Mouse (Mus musculus) limb, embryonic 13.5 days (tissue): ENCODE measurements around the gene Cit. TPM values are rescaled to one million over a fixed set of nuclear protein-coding genes. Genes with fewer than 3 reads are reported as not detected.
A peak's percentile ranks its signal among the peaks of the same experiment; 100 is the strongest.

ENCODE experiments used
- ATAC-seq: fragments of 200-750 bp; cut with Nextera tagmentation; 2 replicates; pipeline ENCODE4 v1.8.0; 2017; ENCODE audit warnings: low read depth, moderate number of reproducible peaks, moderate TSS enrichment; ENCODE audit not compliant: low FRiP score
- H3K27ac ChIP-seq: fragments of 300-500 bp; sonication (generic); 2 replicates; pipeline ENCODE4 v1.5.1; 2015; ENCODE audit warnings: inconsistent platforms, mild to moderate bottlenecking, moderate library complexity
- H3K27me3 ChIP-seq: fragments of 300-500 bp; sonication (generic); 2 replicates; pipeline ENCODE4 v1.6.1; 2015; ENCODE audit warnings: mild to moderate bottlenecking, inconsistent platforms
- H3K36me3 ChIP-seq: fragments of 300-500 bp; sonication (generic); 2 replicates; pipeline ENCODE4 v1.6.1; 2015; ENCODE audit warnings: inconsistent platforms, mild to moderate bottlenecking, moderate library complexity
- H3K4me1 ChIP-seq: fragments of 300-500 bp; sonication (generic); 2 replicates; pipeline ENCODE4 v1.6.1; 2015; ENCODE audit warnings: inconsistent platforms
- H3K4me2 ChIP-seq: fragments of 300-500 bp; sonication (generic); replicated peaks from 2 replicates; pipeline ENCODE4 v1.6.1; 2015; ENCODE audit warnings: inconsistent platforms, mild to moderate bottlenecking, moderate library complexity
- H3K4me3 ChIP-seq: fragments of 300-500 bp; sonication (generic); 2 replicates; pipeline ENCODE4 v1.5.1; 2015; ENCODE audit warnings: moderate library complexity, mild to moderate bottlenecking, inconsistent platforms
- H3K9ac ChIP-seq: fragments of 300-500 bp; sonication (generic); 2 replicates; pipeline ENCODE4 v1.6.1; 2015; ENCODE audit warnings: mild to moderate bottlenecking, inconsistent platforms
- H3K9me3 ChIP-seq: fragments of 300-500 bp; sonication (generic); 2 replicates; pipeline ENCODE4 v1.6.1; 2016; ENCODE audit warnings: inconsistent platforms
- WGBS: fragments of 180-500 bp; shearing (Covaris S2); methylation state at CpG from one replicate; pipeline ENCODE4 v1.1.7; 2015; 5-methylcytosine and 5-hydroxymethylcytosine counted together
- polyA plus RNA-seq: library from polyadenylated mRNA; unstranded; fragments of >200 nt; fragmentation: Nextera tagmentation; extraction: Ambion mirVana; gene quantifications from 2 replicates; pipeline ENCODE4 v1.2.1, GENCODE M21; 2015

Gene Cit
- polyA plus RNA-seq, 1 experiment from 2014 or later: 28.6 TPM

DNA sequence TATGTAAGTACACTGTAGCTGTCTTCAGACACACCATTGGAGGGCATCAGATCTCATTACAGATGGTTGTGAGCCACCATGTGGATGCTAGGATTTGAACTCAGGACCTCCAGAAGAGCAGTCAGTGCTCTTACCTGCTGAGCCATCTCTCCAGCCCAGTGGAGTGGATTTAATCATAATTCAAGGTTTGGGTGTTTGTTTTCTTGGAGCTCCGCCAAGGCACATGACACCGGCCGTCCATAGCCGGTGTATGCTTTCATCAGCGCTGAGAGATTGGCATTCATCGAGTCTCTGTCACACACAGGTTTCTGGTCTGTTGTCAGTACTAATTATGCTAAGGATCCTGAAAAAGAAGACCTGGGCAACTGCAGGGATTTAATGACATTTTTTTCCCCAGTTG lies 7.0 kb upstream of the Cit start:
- H3K27me3 ChIP-seq: no peaks in the 10 kb centered on the region
- H3K9me3 ChIP-seq: no peaks in the 10 kb centered on the region
- H3K27ac ChIP-seq: no peak overlapping the region
- no peaks in the 10 kb centered on the region for H3K36me3 ChIP-seq
- WGBS: 77% methylated on average over 6 of the region's 6 CpGs
- H3K4me2 ChIP-seq: no peak overlapping the region
- no peak for ATAC-seq
- H3K4me3 ChIP-seq: no peak overlapping the region
- H3K9ac ChIP-seq: no peak overlapping the region
- H3K4me1 ChIP-seq: no peaks in the 10 kb centered on the region

- ATAC-seq: no peak
- Histone ChIP-seq H3K36me3 (no peaks in the 10 kb centered on the region), H3K9ac (no peak overlapping the region), H3K9me3 (no peaks in the 10 kb centered on the region), H3K27ac (no peak overlapping the region), H3K4me2 (no peak overlapping the region), H3K4me1 (peaks cover 9% of the 10 kb centered on the region), H3K27me3 (no peaks in the 10 kb centered on the region), H3K4me3 (no peak overlapping the region)
- WGBS: 85% methylated on average over 4 of the region's 5 CpGs
Observed at GRCm38 (mm10) chr5:115840453-115840852, 4.6 kb upstream of the Cit start.

DNA sequence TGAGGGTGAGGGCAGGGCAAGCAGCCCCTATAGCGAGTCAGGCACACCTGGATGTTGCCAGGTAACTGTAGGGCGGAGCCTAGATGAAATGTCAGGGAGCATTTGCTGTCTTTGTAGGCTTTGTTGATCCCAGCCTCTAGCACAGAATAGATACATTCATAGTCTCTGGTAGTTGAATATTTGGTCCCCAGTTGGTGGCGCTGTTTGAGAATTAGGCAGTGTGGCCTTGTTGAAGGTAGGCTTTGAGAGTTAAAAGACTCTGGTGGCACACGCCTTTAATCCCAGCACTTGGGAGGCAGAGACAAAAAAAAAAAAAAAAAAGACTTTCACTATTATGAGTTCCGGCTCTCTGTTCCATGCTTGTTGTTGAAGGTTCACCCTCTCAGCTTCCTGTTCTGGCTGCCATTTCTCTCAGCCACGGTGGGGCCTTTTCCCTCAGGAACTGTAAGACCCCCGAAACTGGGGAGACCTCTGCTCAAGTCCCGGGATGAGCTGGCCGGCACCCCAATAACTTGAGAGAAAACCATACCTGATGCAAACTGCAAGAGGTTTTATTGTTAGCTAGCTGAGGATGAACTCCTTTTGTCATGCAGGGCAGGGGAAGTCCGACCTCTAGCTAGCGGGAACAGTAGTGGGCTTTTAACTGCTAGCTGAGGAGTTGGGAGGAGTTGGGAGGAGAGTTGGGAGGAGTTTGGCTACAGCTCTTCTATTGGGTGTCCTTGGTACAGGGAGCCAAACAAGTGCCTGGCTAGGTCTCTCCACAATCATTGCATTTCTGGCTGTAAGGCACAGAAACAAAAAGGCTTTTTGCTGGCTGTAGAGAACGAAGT lies 3.9 kb upstream of the Cit start:
- no peak overlapping the region for H3K4me2 ChIP-seq
- H3K27me3 ChIP-seq: no peaks in the 10 kb centered on the region
- ATAC-seq: no peak
- H3K4me3 ChIP-seq: no peak overlapping the region
- H3K27ac ChIP-seq: no peak overlapping the region
- H3K9ac ChIP-seq: no peak overlapping the region
- no peaks in the 10 kb centered on the region for H3K9me3 ChIP-seq
- H3K36me3 ChIP-seq: no peaks in the 10 kb centered on the region
- H3K4me1 ChIP-seq: peaks cover 16% of the 10 kb centered on the region
- 80% methylated on average over 12 of the region's 12 CpGs for WGBS

DNA sequence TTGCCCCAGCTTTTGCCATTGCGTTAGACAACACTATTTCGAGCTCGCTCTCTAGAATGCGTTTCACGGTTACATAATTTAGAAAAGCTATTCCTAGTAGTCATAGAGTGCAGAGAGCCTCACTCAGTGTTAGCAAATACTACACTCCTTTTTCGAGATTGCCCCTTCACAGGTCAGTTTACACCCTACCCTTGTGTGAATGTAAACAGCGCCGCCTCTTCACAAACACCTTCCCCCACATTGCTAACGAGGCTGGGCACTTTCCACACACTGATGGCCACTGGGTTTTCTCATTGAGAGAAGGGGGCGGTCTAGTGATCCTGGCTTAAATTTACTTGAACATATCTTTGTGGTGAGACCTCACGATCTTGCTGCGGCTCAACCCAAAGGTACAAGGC lies 711 bp upstream of the Cit start:
- peak; percentile 3; the same call in 1 of the 2 replicates for ATAC-seq
- WGBS: 3% methylated on average over 12 of the region's 12 CpGs

DNA sequence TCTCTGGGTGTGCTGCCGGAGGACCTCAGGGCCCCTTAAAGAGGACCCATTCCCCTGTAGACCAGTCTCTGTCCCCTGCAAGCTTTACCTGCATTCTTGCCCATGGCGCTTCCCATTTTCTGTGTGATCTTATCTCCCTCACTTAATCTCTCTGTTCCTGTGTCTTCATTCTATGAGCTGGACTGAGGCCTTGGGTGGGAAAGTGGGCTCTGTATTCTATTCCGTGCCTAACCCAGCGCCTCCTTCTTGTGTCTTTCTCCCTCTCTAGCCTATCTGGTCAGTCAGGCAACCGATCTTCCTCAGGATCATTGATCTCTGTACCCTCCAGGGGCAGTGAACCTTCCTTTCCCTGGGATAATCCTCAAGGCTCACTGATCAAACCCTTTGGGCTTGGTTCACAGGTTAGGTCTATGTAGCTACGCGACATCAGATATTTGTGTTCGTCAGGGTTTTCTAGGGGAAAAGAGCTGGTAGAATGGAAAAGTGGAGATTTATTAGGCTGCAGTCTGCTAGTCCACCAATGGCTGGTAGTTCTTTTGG lies 627 bp downstream of the Cit start:
- no peak overlapping the region for H3K27ac ChIP-seq
- ATAC-seq: no peak
- H3K36me3 ChIP-seq: peaks cover 10% of the 10 kb centered on the region
- H3K4me3 ChIP-seq: peak overlapping the region; percentile 77
- peaks cover 19% of the 10 kb centered on the region for H3K4me1 ChIP-seq
- WGBS: 28% methylated on average over 8 of the region's 8 CpGs
- H3K4me2 ChIP-seq: peak overlapping the region; percentile 97
- no peaks in the 10 kb centered on the region for H3K9me3 ChIP-seq
- H3K9ac ChIP-seq: peak overlapping the region; percentile 76
- H3K27me3 ChIP-seq: no peaks in the 10 kb centered on the region

More for the DNA sequence above, 711 bp upstream of the Cit start:
- no peaks in the 10 kb centered on the region for H3K27me3 ChIP-seq
- peak overlapping the region; percentile 77 for H3K4me3 ChIP-seq
- peak overlapping the region; percentile 97 for H3K4me2 ChIP-seq
- peaks cover 9% of the 10 kb centered on the region for H3K36me3 ChIP-seq
- no peaks in the 10 kb centered on the region for H3K9me3 ChIP-seq
- H3K27ac ChIP-seq: no peak overlapping the region
- H3K4me1 ChIP-seq: peaks cover 19% of the 10 kb centered on the region
- H3K9ac ChIP-seq: peak overlapping the region; percentile 69

DNA sequence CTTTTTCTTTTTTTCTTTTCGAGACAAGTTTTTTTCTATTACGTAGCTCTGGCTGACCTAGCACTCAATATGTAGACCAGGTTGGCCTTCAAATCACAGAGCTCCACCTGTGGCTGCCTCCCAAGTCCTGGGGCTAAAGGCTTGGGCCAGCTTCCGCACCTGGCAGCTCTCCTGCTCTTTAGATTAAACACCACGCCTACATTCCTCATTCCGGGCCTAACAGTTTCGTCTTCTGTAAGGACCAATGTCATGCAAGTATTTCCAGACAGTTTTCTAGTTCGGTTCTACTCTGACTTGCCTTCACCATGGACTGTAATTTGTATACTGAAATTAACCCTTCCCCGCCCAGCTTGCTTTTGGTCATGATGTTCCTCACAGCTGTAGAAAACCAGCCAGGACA lies 2.1 kb downstream of the Cit start:
- Histone ChIP-seq H3K27me3 (no peaks in the 10 kb centered on the region), H3K9me3 (no peaks in the 10 kb centered on the region), H3K4me2 (no peak overlapping the region), H3K36me3 (peaks cover 20% of the 10 kb centered on the region), H3K4me3 (no peak overlapping the region), H3K27ac (no peak overlapping the region), H3K9ac (0 out of 2 replicates have a peak overlapping the region, but pooled peaks have one; percentile 13), H3K4me1 (peaks cover 19% of the 10 kb centered on the region)
- WGBS: 89% methylated on average over 8 of the region's 8 CpGs
- no peak for ATAC-seq

DNA sequence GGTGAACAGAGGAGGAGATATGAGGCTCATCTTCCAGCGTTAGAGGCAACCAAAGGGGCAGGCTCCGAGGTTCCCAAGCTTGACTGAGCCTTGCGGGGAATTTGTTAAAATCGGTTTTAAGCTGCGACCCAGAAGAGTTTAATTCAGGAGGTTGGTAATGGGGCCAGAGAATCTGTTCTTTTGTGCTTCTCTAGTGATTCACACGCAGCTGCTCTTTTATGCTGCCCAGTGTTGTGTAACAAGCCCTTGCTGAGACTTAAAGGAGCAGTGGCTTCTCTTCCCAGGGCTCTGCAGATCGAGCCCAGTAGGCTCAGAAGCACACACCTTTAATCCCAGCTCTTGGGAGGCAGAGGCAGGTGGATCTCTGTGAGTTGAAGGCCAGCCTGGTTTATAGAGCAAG lies 3.4 kb downstream of the Cit start:
- WGBS: 93% methylated on average over 7 of the region's 7 CpGs
- Histone ChIP-seq H3K9ac (no peak overlapping the region), H3K4me3 (no peak overlapping the region), H3K4me2 (no peak overlapping the region), H3K36me3 (peaks cover 31% of the 10 kb centered on the region), H3K4me1 (peaks cover 19% of the 10 kb centered on the region), H3K27me3 (no peaks in the 10 kb centered on the region), H3K9me3 (no peaks in the 10 kb centered on the region), H3K27ac (no peak overlapping the region)
- no peak for ATAC-seq

- Histone ChIP-seq H3K4me3 (no peak overlapping the region), H3K36me3 (peaks cover 40% of the 10 kb centered on the region), H3K9ac (no peak overlapping the region), H3K4me1 (peaks cover 15% of the 10 kb centered on the region), H3K9me3 (no peaks in the 10 kb centered on the region), H3K27me3 (no peaks in the 10 kb centered on the region), H3K27ac (no peak overlapping the region), H3K4me2 (no peak overlapping the region)
- 88% methylated on average over 12 of the region's 12 CpGs for WGBS
- ATAC-seq: no peak
Observed at GRCm38 (mm10) chr5:115849263-115849829, 4.3 kb downstream of the Cit start.

DNA sequence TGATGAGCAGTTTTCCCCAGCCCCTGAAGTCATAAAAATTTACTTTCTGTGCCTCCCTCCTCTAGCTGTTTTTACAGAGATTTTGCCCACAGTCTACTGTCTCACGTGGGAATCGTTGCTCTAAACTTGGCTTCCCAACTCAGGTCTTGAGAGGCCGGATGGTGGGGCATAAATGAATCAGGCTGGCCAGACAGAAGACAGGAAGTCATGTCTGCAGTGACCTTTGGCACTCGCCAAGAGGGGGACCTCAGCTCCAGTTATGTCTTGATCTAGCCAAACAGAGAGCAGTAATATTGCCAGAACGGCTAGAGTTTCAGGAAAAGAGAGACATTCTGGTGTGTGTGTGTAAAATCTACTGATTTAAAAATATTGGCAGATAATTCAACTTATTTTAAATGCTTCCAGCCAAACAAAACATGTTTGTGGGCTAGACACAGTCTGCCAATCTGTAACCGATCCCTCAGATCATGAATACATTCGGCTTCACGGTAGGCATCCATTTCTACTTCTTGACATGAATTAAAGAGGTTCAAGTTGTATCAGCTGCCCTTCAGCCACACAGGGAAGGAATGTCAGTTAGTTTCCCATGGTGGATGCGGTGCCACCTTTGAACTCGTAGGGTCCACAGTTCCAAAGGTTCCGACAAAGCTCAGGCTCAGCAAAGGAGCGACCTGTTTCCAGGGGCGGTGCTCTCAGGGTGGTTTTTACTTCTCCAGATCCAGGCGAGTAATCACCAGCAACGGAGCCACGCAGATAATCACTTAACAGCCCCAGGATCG lies 5.4 kb downstream of the Cit start:
- Histone ChIP-seq H3K4me3 (no peak overlapping the region), H3K27ac (no peak overlapping the region), H3K4me1 (peaks cover 10% of the 10 kb centered on the region), H3K9ac (no peak overlapping the region), H3K36me3 (peaks cover 41% of the 10 kb centered on the region), H3K9me3 (no peaks in the 10 kb centered on the region), H3K27me3 (no peaks in the 10 kb centered on the region), H3K4me2 (no peak overlapping the region)
- no peak for ATAC-seq
- WGBS: 81% methylated on average over 17 of the region's 17 CpGs

- Histone ChIP-seq H3K27ac (no peak overlapping the region), H3K36me3 (peaks cover 41% of the 10 kb centered on the region), H3K4me1 (peaks cover 4% of the 10 kb centered on the region), H3K9ac (no peak overlapping the region), H3K9me3 (no peaks in the 10 kb centered on the region), H3K4me3 (no peak overlapping the region), H3K4me2 (no peak overlapping the region), H3K27me3 (no peaks in the 10 kb centered on the region)
- 70% methylated on average over 13 of the region's 13 CpGs for WGBS
- no peak for ATAC-seq
Observed at GRCm38 (mm10) chr5:115851029-115851365, 5.9 kb downstream of the Cit start.

DNA sequence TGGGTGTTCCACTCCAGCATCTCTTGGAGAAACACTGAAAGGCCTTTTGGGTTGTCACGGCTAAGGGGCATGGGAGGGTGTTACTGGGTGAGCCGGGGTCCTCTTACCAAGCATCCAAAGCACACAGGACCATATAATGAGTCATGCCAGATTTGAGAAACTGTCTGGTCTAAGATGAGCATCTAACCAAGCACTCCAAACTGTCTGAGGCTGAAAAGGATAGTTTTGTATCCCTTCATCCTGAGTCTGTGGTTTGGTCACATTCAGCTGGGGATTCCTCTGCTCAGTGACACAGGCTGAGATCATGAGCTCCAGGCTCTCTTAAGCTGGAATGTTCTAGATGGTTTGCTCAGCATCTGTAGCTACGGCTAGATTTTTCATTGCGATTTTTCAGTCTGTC lies 7.4 kb downstream of the Cit start:
- Histone ChIP-seq H3K9ac (no peak overlapping the region), H3K4me2 (no peak overlapping the region)

GRCm38 (mm10) chr5:115853691-115854090 lies 8.6 kb downstream of the Cit start:
- Histone ChIP-seq H3K4me1 (no peaks in the 10 kb centered on the region), H3K36me3 (peaks cover 45% of the 10 kb centered on the region), H3K9me3 (no peaks in the 10 kb centered on the region), H3K27me3 (no peaks in the 10 kb centered on the region), H3K27ac (no peak overlapping the region), H3K9ac (no peak overlapping the region), H3K4me2 (no peak overlapping the region), H3K4me3 (no peak overlapping the region)
- ATAC-seq: no peak
- 90% methylated on average over 9 of the region's 9 CpGs for WGBS

More for the DNA sequence above, 7.4 kb downstream of the Cit start:
- H3K27me3 ChIP-seq: no peaks in the 10 kb centered on the region
- 97% methylated on average over 4 of the region's 4 CpGs for WGBS
- no peak overlapping the region for H3K27ac ChIP-seq
- no peaks in the 10 kb centered on the region for H3K4me1 ChIP-seq
- peaks cover 48% of the 10 kb centered on the region for H3K36me3 ChIP-seq
- no peak for ATAC-seq
- no peak overlapping the region for H3K4me3 ChIP-seq
- H3K9me3 ChIP-seq: no peaks in the 10 kb centered on the region
